Mouse (Mus musculus): ENCODE measurements around the gene Chid1. TPM values are rescaled to one million over a fixed set of nuclear protein-coding genes. Genes with fewer than 3 reads are reported as not detected.

Chid1 gene
- 10 to 100 TPM; 48.7 to 55.4 TPM for total RNA-seq (2021)

GRCm38 (mm10) chr7:141539556-141540311 is at the start of gene Chid1:
TSS of gene Chid1 (minus strand) at chr7:141539857.
- intact Hi-C loops (cut with DNase I): no loop called here
- DNase-seq: peak; percentile 99

- DNase-seq: no peak
- intact Hi-C loops (cut with DNase I): no loop called here
These were observed 49.2 kb upstream of the Chid1 start for GRCm38 (mm10) chr7:141588890-141589289.

GRCm38 (mm10) chr7:141585881-141586280 is 46.2 kb upstream of the Chid1 start:
- intact Hi-C loops (cut with DNase I): no loop called here
- no peak for DNase-seq

GRCm38 (mm10) chr7:141585288-141585687 is 45.6 kb upstream of the Chid1 start:
- no peak for DNase-seq
- intact Hi-C loops (cut with DNase I): no loop called here

GRCm38 (mm10) chr7:141584048-141584841 is 44.6 kb upstream of the Chid1 start:
- intact Hi-C loops (cut with DNase I): no loop called here
- no peak for DNase-seq

DNA sequence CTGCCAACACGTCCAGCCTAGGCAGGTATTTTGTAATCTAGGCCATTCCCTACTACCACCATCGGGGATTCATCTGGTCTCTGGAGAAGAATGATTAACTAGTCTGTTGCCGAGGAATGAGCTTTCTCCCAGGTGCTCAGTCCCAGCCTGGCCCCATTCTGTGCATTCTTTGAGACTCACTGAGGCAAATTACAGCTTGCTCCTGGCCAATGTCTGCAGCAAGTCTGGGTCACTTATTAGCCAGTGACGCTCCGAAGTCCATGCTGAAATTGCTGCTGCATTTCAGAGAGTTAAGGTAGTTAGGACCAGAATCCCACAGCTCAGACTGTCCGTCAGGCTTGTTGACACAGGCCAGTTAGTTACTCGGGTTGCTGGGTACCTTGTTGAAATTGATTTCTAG is 41.7 kb upstream of the Chid1 start:
- intact Hi-C loops (cut with DNase I): no loop called here
- no peak for DNase-seq

GRCm38 (mm10) chr7:141578943-141579342 is 39.3 kb upstream of the Chid1 start:
- DNase-seq: no peak
- intact Hi-C loops (cut with DNase I): no loop called here

GRCm38 (mm10) chr7:141578511-141578910 is 38.9 kb upstream of the Chid1 start:
- no peak for DNase-seq
- intact Hi-C loops (cut with DNase I): no loop called here

- DNase-seq: no peak
- intact Hi-C loops (cut with DNase I): no loop called here
These were observed 38.1 kb upstream of the Chid1 start for GRCm38 (mm10) chr7:141577801-141578200.

GRCm38 (mm10) chr7:141575481-141575880 is 35.8 kb upstream of the Chid1 start:
- no peak for DNase-seq
- intact Hi-C loops (cut with DNase I): no loop called here

DNA sequence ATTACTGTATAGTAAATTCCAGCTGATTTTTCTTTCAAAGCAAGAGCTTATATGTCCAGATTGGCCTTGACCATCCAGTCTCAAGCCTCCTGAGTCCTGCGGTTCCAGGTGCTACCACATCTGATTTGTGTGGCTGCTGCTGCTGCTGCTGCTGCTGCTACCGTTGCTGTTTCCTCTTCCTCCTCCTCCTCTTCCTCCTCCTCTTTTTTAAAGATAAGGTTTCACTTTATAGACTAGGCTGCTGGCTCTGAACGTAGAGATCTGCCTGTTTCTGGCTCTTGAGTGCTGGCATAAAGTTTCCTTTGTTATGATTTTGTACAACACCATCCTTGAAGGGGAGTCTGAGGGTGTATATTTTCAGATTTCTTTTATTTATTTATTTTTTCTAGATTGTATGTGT is 34.4 kb upstream of the Chid1 start:
- intact Hi-C loops (cut with DNase I): no loop called here
- DNase-seq: no peak

GRCm38 (mm10) chr7:141570625-141571295 is 31.1 kb upstream of the Chid1 start:
- DNase-seq: no peak
- intact Hi-C loops (cut with DNase I): no loop called here

- intact Hi-C loops (cut with DNase I): no loop called here
- DNase-seq: no peak
These were observed 30.3 kb upstream of the Chid1 start for GRCm38 (mm10) chr7:141569916-141570315.

GRCm38 (mm10) chr7:141569283-141569803 is 29.7 kb upstream of the Chid1 start:
- intact Hi-C loops (cut with DNase I): no loop called here
- no peak for DNase-seq

- DNase-seq: no peak
- intact Hi-C loops (cut with DNase I): no loop called here
These were observed 26.9 kb upstream of the Chid1 start for GRCm38 (mm10) chr7:141566587-141566986.

- intact Hi-C loops (cut with DNase I): no loop called here
- DNase-seq: no peak
These were observed 24.9 kb upstream of the Chid1 start for GRCm38 (mm10) chr7:141564561-141564960.

DNA sequence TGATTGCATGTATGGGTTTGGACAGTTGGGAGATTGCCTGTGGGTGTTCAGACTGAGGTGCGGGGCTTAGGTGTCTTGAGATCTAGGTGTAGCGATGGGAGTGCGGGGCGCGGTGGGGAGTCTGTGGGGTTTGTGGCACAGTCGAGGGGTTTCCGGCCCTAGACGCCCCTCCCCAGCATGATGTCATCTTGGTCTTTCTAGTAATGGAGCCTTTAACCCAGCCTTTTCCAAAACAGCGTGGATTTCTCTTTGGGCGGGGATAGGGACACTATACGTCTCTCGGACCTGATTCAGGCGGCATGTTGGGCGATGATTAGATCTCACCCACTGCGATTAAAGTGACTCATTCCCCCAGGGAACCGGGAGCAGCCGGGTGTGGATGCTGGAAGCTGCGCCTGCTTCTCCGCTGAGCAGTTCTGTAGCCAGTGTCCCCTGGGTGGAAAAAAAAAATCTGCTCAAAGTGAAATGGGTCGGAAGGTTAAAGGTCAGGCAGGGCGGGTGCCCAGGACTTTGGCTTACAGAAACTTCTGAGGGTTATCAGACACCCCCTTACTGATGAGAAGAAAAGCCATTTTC is 23.3 kb upstream of the Chid1 start:
- peak; percentile 43 for DNase-seq
- intact Hi-C loops (cut with DNase I): no loop called here

GRCm38 (mm10) chr7:141562421-141562851 is 22.8 kb upstream of the Chid1 start:
- DNase-seq: peak; percentile 29
- intact Hi-C loops (cut with DNase I): no loop called here

- intact Hi-C loops (cut with DNase I): no loop called here
- peak; percentile 97 for DNase-seq
These were observed 22.2 kb upstream of the Chid1 start, which contains the start of gene Ap2a2 for GRCm38 (mm10) chr7:141561682-141562391. TSS of gene Ap2a2 (plus strand) at chr7:141562173.

DNA sequence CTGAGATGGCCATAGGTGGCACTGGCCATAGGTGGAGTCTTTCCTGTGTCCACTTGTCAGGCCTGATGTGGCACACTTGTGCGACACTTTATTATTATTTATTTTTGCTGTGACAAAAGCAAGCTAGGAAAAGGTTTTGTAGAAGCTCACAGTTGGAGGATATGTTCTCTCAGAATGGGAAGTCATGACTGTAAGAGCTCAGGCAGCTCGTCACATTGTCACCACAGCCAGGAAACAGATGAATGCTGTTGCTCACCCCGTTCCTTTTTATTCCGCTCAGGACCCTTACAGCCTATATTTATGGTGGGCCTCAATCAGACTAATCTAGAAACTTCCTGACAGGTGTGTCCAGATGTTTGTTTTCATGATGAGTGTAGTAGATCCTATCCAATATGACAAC is 20.8 kb upstream of the Chid1 start:
- DNase-seq: no peak
- intact Hi-C loops (cut with DNase I): no loop called here

All from left cerebral cortex, postnatal 4 days (tissue).